Comparison of ENCODE assay signal across 8 mouse cellular contexts in the genomic region with DNA sequence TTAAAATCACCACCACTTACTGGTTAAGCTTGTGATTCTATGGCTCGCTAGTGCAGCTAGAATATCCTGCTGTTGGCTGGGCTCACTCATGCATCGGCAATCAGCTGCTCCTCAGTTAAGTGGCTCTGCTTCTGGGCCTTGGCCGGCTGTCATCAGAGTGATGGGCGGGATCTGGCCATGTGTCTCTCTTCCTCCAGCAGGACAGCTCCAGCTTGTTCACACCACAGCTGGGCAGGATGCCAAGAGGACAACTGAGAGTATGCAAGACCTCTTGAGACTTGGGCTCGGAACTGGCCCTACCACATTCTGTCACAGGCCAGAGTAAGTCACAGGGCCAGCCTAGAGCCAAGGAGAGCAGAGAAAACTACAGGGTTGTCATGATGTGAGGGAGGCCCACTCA. TPM values are rescaled to one million over a fixed set of nuclear protein-coding genes. Genes with fewer than 3 reads are reported as not detected.
DNase-seq lines count a peak whose midpoint lies in the region; ATAC-seq lines count a peak whose summit lies in the region.

No protein-coding gene starts in this region.

- H3K4me3 ChIP-seq in midbrain, embryonic 13.5 days (replicated peaks), result no peak overlapping the region

- no peak for ATAC-seq in midbrain, embryonic 13.5 days

- no peak overlapping the region for H3K9ac ChIP-seq in midbrain, embryonic 13.5 days (replicated peaks)

- 31% methylated on average over 5 of the region's 5 CpGs for WGBS in midbrain, embryonic 13.5 days

- H3K9me3 ChIP-seq in midbrain, embryonic 13.5 days, result no peaks in the 10 kb centered on the region

- H3K36me3 ChIP-seq in midbrain, embryonic 13.5 days, result no peaks in the 10 kb centered on the region

- peak; percentile 77 for DNase-seq in 3134 (ENCODE audit: extremely low read depth, insufficient read length, low spot score)
- DNase-seq in adrenal gland, adult 2 months, result peak; percentile 65
- DNase-seq in gonadal fat pad, adult 2 months (ENCODE audit: low read depth), result peak; percentile 77
- peak; percentile 40 for DNase-seq in kidney, adult 11 months
- no peak for DNase-seq in frontal cortex, adult 2 months (ENCODE audit: extremely low spot score in 1 of 2, low spot score in 1 of 2)
- DNase-seq in B cell, adult 2 months, result no peak
- DNase-seq in spleen, adult 12 weeks (ENCODE audit: low spot score), result no peak

- no peaks in the 10 kb centered on the region for H3K27me3 ChIP-seq in midbrain, embryonic 13.5 days

- H3K4me1 ChIP-seq in midbrain, embryonic 13.5 days (replicated peaks), result peaks cover 69% of the 10 kb centered on the region

- H3K4me2 ChIP-seq in midbrain, embryonic 13.5 days (replicated peaks), result no peak overlapping the region

- H3K27ac ChIP-seq in midbrain, embryonic 13.5 days, result peak overlapping the region; percentile 85

RNA-seq across cellular contexts. Expression of a gene that starts 39.7 kb away (rescaled TPM):
- 1 to 10 TPM in 1 of 2 experiments, under 1 TPM in 1; 0.58 to 2.8 TPM for total RNA-seq in adrenal gland, adult 2 months (2021)
- polyA plus RNA-seq in adrenal gland, adult 2 months (2012; rRNA removed), result 2.2 and 3.6 TPM in 2 replicates
- polyA plus RNA-seq in gonadal fat pad, adult 2 months (2012; rRNA removed), result 0.63 and 1.6 TPM in 2 replicates
- 0.69 and 0.77 TPM in 2 replicates for polyA plus RNA-seq in midbrain, embryonic 13.5 days (2015; fragmentation: Nextera tagmentation; extraction: Ambion mirVana)
- polyA plus RNA-seq in frontal cortex, adult 2 months (2012; rRNA removed), result 7.4 and 8.9 TPM in 2 replicates

Comparison
In these comparisons a context has a peak if more than half of its experiments do, and no peak if none do; other contexts are left out.
1. DNase-seq: peak in 3134 (single experiment), adrenal gland, adult 2 months (single experiment), gonadal fat pad, adult 2 months (single experiment) and kidney, adult 11 months (single experiment); none in frontal cortex, adult 2 months (0 of 2), B cell, adult 2 months (0 of 2) and spleen, adult 12 weeks (single experiment).